Mouse (Mus musculus) stomach, postnatal 0 days (tissue): ENCODE results near the gene Gskip. TPM values are rescaled to one million over a fixed set of nuclear protein-coding genes. Genes with fewer than 3 reads are reported as not detected.

Experiments used
- ATAC-seq: fragments of 200-750 bp; cut with Nextera tagmentation; 2 replicates; pipeline ENCODE4 v1.8.0; 2017; ENCODE audit not compliant: low FRiP score, low TSS enrichment
- DNase-seq: peaks from one replicate; pipeline ENCODE4 v3.0.0-alpha.2; 2016; ENCODE audit warnings: low spot score
- H3K27ac ChIP-seq: fragments of 300-500 bp; sonication (generic); replicated peaks from 2 replicates; pipeline ENCODE4 v1.5.1; 2014; ENCODE audit warnings: mild to moderate bottlenecking, control low read depth
- H3K27me3 ChIP-seq: fragments of 300-500 bp; sonication (generic); 2 replicates; pipeline ENCODE4 v1.6.1; 2014; ENCODE audit warnings: low read length; ENCODE audit not compliant: control insufficient read depth, insufficient read depth
- H3K36me3 ChIP-seq: fragments of 300-500 bp; sonication (generic); 2 replicates; pipeline ENCODE4 v1.6.1; 2014; ENCODE audit warnings: low read length, mixed read lengths; ENCODE audit not compliant: control insufficient read depth, insufficient read depth
- H3K4me1 ChIP-seq: fragments of 300-500 bp; sonication (generic); replicated peaks from 2 replicates; pipeline ENCODE4 v1.6.1; 2014; ENCODE audit warnings: antibody characterized with exemption; ENCODE audit not compliant: control insufficient read depth, insufficient read depth
- H3K4me2 ChIP-seq: fragments of 300-500 bp; sonication (generic); replicated peaks from 2 replicates; pipeline ENCODE4 v1.6.1; 2014; ENCODE audit warnings: low read depth, mild to moderate bottlenecking, control low read depth, moderate library complexity
- H3K4me3 ChIP-seq: fragments of 300-500 bp; sonication (generic); 2 replicates; pipeline ENCODE4 v1.5.1; 2014; ENCODE audit warnings: low read depth, low read length, control low read depth
- H3K9ac ChIP-seq: fragments of 300-500 bp; sonication (generic); 2 replicates; pipeline ENCODE4 v1.6.1; 2014; ENCODE audit warnings: mild to moderate bottlenecking, low read length, control low read depth, mixed read lengths
- H3K9me3 ChIP-seq: fragments of 300-500 bp; sonication (generic); 2 replicates; pipeline ENCODE4 v1.6.1; 2016; ENCODE audit warnings: low read length; ENCODE audit not compliant: control insufficient read depth
- CTCF ChIP-seq: IDR thresholded peaks from 2 replicates; pipeline ENCODE4 v1.5.1; 2016; ENCODE audit warnings: antibody characterized with exemption, low read depth, mild to moderate bottlenecking, moderate library complexity
- EP300 ChIP-seq: optimal IDR thresholded peaks from 2 replicates; pipeline ENCODE3; 2016; ENCODE audit warnings: antibody characterized with exemption
- WGBS: fragments of 180-500 bp; shearing (Covaris S2); extraction: QIAGEN DNeasy Blood & Tissue Kit; methylation state at CpG from one replicate; pipeline ENCODE4 v1.1.7; 2014; 5-methylcytosine and 5-hydroxymethylcytosine counted together
- polyA plus RNA-seq: library from polyadenylated mRNA; unstranded; fragments of >200 nt; fragmentation: Nextera tagmentation; extraction: Ambion mirVana; gene quantifications from 2 replicates; pipeline ENCODE4 v1.2.1, GENCODE M21; 2015

Gskip gene
- polyA plus RNA-seq, 1 experiment from 2014 or later: 31.6 TPM

- Histone ChIP-seq H3K36me3 (no peaks in the 10 kb centered on the region), H3K4me3 (no peak within 1 kb of the TSS), H3K27me3 (no peaks in the 10 kb centered on the region), H3K9me3 (no peaks in the 10 kb centered on the region), H3K9ac (no peak within 1 kb of the TSS; the same call in 1 of the 2 replicates), H3K27ac (no peak within 1 kb of the TSS), H3K4me1 (0 out of 2 replicates have a peak, but pooled peaks cover 2% of the 10 kb centered on the region), H3K4me2 (peak within 1 kb of the TSS; percentile 36)
- 14% methylated on average over 21 of the region's 22 CpGs for WGBS
- ATAC-seq (peak; percentile 96), DNase-seq (peak; percentile 84)
- TF ChIP-seq EP300 (no peak), CTCF (no peak)
Measured at GRCm38 (mm10) chr12:105705799-105706487, 21.3 kb downstream of the Gskip start, which contains the start of gene Ak7. Gene Ak7, plus strand, starts transcription at chr12:105705976.

- H3K27me3 ChIP-seq: no peaks in the 10 kb centered on the region
- H3K4me2 ChIP-seq: 0 out of 2 replicates have a peak overlapping the region, but pooled peaks have one; percentile 0
Measured at GRCm38 (mm10) chr12:105718616-105719015, 34.0 kb downstream of the Gskip start.

GRCm38 (mm10) chr12:105720196-105720595 lies 35.6 kb downstream of the Gskip start:
- TF ChIP-seq EP300 (no peak), CTCF (no peak)
- no peak for DNase-seq
- Histone ChIP-seq H3K9me3 (no peaks in the 10 kb centered on the region), H3K27me3 (no peaks in the 10 kb centered on the region), H3K9ac (no peak overlapping the region), H3K4me3 (no peak overlapping the region), H3K4me2 (no peak overlapping the region), H3K27ac (no peak overlapping the region), H3K4me1 (no peaks in the 10 kb centered on the region), H3K36me3 (no peaks in the 10 kb centered on the region)
- no peak for ATAC-seq
- WGBS: 68% methylated on average over 3 of the region's 3 CpGs

More at GRCm38 (mm10) chr12:105718616-105719015, 34.0 kb downstream of the Gskip start:
- Histone ChIP-seq H3K27ac (no peak overlapping the region), H3K36me3 (no peaks in the 10 kb centered on the region), H3K4me3 (no peak overlapping the region), H3K9me3 (no peaks in the 10 kb centered on the region), H3K4me1 (no peaks in the 10 kb centered on the region), H3K9ac (no peak overlapping the region)
- ATAC-seq: no peak
- WGBS: 64% methylated on average over 17 of the region's 17 CpGs
- TF ChIP-seq EP300: no peak
- TF ChIP-seq CTCF: no peak
- DNase-seq: peak; percentile 28

GRCm38 (mm10) chr12:105721452-105722132 lies 37.0 kb downstream of the Gskip start:
- no peak overlapping the region for H3K9ac ChIP-seq
- H3K4me3 ChIP-seq: no peak overlapping the region
- H3K9me3 ChIP-seq: no peaks in the 10 kb centered on the region
- H3K4me2 ChIP-seq: no peak overlapping the region
- no peak for ATAC-seq
- TF ChIP-seq CTCF (no peak), EP300 (no peak)
- no peak overlapping the region for H3K27ac ChIP-seq
- DNase-seq: no peak
- H3K4me1 ChIP-seq: no peaks in the 10 kb centered on the region
- WGBS: 48% methylated on average over 14 of the region's 14 CpGs
- no peaks in the 10 kb centered on the region for H3K36me3 ChIP-seq
- no peaks in the 10 kb centered on the region for H3K27me3 ChIP-seq

- no peaks in the 10 kb centered on the region for H3K36me3 ChIP-seq
- H3K4me3 ChIP-seq: no peak overlapping the region
- H3K27me3 ChIP-seq: no peaks in the 10 kb centered on the region
- 3% methylated on average over 5 of the region's 5 CpGs for WGBS
- TF ChIP-seq CTCF (peak; percentile 86), EP300 (no peak)
- 0 out of 2 replicates have a peak, but pooled peaks have one; percentile 37 for ATAC-seq
- H3K4me1 ChIP-seq: no peaks in the 10 kb centered on the region
- no peaks in the 10 kb centered on the region for H3K9me3 ChIP-seq
- no peak for DNase-seq
- H3K4me2 ChIP-seq: no peak overlapping the region
- H3K9ac ChIP-seq: no peak overlapping the region
- no peak overlapping the region for H3K27ac ChIP-seq
Measured at GRCm38 (mm10) chr12:105722657-105723056, 38.0 kb downstream of the Gskip start.

- no peak for ATAC-seq
- Histone ChIP-seq H3K4me2 (no peak overlapping the region), H3K4me3 (no peak overlapping the region), H3K9ac (no peak overlapping the region), H3K27me3 (no peaks in the 10 kb centered on the region), H3K9me3 (no peaks in the 10 kb centered on the region), H3K36me3 (no peaks in the 10 kb centered on the region), H3K4me1 (no peaks in the 10 kb centered on the region), H3K27ac (no peak overlapping the region)
- TF ChIP-seq CTCF (no peak), EP300 (no peak)
- DNase-seq: no peak
- 25% methylated on average over 1 of the region's 1 CpGs for WGBS
Measured at GRCm38 (mm10) chr12:105724616-105725015, 40.0 kb downstream of the Gskip start.
